Mouse (Mus musculus): ENCODE data around the gene Adcy5.

The Adcy5 gene

GRCm38 (mm10) chr16:35208796-35209195 is 54.1 kb downstream of the Adcy5 start:
- DNase-seq, result no peak

DNA sequence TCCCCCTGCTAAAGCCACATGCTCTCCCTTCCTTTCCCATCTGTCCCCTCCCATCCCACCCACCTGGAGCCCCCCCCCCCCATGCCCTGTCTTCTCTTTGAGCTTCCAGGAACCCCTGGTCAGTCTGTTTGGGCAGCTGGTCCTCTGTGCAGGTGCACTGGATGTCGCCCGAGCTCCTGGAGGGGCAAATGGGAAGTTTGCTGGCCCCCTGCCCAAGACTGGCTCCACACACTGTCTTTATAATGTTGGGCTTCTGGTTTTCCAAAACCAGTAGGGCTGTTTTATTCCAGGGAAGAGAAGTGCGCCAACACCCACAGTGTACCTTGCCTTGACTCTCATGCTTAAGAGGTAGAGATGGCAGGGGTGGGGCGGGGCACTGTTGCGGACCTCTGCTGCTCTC is 55.1 kb downstream of the Adcy5 start:
- no peak for DNase-seq

- no peak for DNase-seq
Measured at GRCm38 (mm10) chr16:35215047-35215446, 60.4 kb downstream of the Adcy5 start.

GRCm38 (mm10) chr16:35215498-35215897 is 60.8 kb downstream of the Adcy5 start:
- DNase-seq, result no peak

DNA sequence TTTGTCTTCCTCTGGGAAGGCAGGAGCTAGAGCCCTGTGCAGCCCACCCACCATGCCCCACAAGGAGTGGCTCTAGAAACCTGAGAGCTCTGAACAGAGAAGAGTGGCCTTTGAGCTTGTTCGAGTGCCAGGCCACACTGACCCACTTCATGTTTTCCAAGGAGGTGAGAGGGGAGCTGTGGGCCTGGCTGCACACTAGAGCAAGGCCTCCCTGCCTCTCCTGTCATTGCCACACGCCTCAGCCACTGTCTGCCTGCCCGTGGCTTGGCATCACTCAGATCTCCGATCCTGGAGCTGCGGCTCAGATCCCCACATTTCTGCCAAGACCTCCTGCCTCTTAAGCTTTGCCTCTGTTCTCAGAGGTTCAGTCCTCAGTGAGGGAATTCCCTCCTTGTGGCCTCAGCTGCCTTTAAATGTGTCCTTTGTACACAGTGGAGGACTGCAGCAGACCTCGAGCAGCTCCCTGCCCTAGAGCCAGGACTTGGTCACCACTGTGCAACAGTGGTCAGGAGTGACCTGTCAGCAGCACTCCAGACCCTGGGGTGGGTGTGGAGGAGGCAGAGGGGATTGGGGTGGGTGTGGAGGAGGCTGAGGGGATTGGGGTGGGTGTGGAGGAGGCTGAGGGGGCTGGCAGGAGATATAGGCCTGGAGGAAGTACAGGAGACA is 62.3 kb downstream of the Adcy5 start:
- DNase-seq, result no peak

DNA sequence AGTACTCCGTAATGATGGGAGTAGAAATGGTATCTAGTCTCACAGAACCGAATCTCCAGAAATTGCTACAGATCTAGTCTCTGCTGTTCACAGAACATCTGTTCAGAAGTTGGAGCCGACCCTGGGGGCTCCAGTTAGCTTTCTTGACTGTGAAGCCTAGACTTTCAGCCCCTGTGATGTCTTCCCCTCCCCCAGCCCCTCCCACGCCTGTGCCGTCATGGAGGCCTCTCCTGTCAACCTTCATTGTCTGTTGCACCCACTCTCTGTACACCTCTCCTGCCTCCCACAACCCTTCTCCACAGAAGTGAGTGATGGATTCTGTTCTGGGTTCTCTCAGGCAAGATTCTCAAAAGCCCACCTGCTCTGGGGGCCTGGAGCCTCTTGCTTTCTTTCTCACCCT is 65.7 kb downstream of the Adcy5 start:
- DNase-seq, result no peak

GRCm38 (mm10) chr16:35221581-35221980 is 66.9 kb downstream of the Adcy5 start:
- no peak for DNase-seq

- no peak for DNase-seq
Measured at GRCm38 (mm10) chr16:35223930-35224329, 69.3 kb downstream of the Adcy5 start.

- DNase-seq, result no peak
Measured at GRCm38 (mm10) chr16:35224716-35225115, 70.0 kb downstream of the Adcy5 start.

GRCm38 (mm10) chr16:35229582-35229981 is 74.9 kb downstream of the Adcy5 start:
- DNase-seq, result no peak

DNA sequence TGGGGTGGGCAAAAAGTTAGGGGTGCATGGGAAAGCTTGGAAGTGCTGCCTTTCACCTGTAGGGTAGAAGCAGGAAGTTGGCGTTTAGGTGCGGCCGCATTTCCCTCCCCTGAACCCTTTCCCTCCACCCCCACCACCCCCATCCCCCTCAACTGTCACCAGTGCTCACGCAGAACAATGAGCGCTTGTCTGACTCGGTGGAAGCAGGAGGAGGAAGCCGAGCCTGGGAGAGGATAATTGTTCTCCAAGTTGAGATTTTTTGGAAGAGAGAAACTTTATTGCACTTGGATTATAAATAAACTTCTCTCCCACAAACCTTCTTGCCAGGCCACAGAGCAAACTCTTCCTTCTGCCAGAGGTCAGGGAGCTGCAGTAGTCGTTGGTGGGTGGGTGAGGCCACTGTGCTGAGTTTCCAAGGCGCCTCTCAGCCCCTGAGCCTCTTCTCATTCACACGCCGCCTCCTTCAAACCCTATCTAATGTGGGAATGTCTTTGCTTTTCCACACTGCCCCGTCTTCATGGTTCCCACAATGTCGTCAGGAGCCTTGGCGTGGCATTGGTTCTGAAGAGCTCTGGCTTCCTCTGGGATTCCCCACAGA is 77.6 kb downstream of the Adcy5 start:
- no peak for DNase-seq

GRCm38 (mm10) chr16:35233329-35233728 is 78.7 kb downstream of the Adcy5 start:
- DNase-seq, result no peak

GRCm38 (mm10) chr16:35237091-35237490 is 82.4 kb downstream of the Adcy5 start:
- DNase-seq, result no peak

GRCm38 (mm10) chr16:35239318-35239965 is 84.8 kb downstream of the Adcy5 start:
- DNase-seq, result no peak

DNA sequence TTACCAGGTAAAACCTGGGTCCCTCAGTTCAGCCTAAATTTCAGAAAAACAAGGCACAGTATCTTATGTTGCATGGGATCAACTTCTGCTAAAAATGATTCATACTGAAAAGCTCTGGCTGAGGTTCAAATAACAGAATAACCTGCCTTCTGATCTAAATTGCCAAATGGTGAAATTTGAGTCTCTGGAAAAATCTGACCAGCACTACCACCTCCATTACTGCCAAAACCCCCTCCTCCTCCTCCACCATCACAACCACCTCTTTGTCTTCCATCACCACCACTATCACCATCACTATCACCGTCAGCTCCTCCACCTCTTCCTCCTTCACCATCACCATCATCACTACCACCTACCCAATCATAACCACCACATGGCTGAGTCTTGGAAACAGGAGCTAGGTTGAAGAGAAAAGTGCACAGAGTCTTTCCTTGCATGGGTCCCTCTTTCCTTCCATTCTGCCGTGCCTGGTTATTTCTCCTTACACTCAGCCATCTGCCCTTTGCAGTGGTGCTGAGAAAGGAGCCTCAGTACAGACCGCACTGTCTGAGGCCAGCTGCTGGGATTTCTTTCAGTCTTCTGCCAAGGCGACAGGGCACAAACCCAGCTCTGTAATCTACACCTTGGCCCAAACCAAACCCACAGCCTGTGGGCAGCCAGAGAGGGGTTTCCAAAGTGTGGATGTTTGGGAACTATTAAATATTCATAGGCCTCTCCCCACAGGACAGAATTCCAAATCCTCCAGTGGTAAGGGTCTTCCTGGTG is 85.5 kb downstream of the Adcy5 start:
- DNase-seq, result no peak

DNA sequence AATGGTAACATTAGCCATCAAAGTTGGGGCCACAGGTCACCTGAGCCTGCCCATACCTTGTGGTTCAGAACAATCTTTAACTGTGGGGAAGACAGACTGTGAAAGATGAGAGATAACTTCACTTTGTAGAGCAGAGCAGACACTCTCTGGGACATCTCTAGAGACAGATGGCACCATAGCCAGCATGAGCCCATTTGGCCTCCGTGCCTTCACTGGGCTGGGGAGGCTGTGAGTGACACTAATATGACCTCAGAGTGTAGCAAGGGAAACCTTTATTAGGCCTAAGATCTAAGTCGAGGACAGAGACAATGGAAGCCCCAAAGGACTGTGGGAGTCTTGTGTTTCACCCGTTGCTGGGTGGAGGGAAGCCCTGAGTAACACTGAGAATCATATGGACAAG is 92.7 kb downstream of the Adcy5 start:
- no peak for DNase-seq

DNA sequence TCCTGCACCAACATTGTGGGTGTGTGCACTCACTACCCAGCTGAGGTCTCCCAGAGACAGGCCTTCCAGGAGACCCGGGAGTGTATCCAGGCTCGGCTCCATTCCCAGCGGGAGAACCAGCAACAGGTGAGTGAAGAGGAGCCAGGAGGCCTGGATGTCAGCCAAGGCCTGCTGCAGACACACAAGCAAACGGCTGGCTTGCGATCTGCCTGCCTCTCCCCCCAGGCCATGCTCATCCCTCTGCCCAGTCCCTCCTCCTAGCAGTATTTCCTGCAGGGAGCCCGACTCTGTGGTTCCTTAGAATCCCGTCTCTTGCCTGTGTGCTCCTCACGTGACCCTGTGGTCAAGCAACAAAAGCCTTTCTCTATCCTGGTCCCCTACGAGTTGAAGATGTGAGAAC is 94.1 kb downstream of the Adcy5 start:
- DNase-seq, result peak; percentile 35

GRCm38 (mm10) chr16:35249763-35250162 is 95.1 kb downstream of the Adcy5 start:
- DNase-seq, result no peak

DNA sequence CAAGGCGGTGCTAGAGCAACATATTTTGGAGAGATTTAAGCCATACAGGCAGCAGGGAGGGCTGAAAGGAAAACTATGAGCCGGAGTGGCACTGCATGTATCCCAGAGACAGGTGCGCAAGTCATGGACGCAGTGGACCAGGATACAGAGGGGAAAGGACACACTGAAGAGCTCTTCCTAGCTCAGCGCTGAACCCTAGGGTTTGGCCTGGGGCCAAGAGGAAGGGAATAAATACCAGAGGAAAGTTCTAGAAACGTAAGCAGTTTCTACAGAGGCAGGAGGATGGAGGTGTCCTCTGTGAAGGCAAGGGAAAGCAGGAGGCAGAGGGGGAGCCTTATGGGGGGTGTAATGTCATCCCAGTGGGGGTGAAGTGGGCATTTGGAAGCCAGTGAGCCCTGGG is 97.0 kb downstream of the Adcy5 start:
- no peak for DNase-seq

DNA sequence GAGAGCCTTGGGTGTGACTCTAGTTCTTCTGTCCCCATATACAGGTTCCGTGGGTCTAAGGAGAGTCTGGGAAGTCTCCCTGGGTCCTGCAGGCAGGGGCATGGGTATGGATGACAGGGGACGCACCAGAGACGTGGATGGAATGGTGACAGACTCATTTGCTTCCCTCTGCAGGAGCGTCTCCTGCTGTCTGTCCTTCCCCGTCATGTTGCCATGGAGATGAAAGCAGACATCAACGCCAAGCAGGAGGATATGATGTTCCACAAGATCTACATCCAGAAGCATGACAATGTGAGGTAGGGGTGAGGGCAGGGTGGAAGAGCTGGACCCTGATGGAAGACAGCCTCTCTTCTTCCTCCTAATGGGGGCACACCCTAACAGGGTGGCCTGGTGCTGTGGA is 98.3 kb downstream of the Adcy5 start:
- DNase-seq, result no peak

DNA sequence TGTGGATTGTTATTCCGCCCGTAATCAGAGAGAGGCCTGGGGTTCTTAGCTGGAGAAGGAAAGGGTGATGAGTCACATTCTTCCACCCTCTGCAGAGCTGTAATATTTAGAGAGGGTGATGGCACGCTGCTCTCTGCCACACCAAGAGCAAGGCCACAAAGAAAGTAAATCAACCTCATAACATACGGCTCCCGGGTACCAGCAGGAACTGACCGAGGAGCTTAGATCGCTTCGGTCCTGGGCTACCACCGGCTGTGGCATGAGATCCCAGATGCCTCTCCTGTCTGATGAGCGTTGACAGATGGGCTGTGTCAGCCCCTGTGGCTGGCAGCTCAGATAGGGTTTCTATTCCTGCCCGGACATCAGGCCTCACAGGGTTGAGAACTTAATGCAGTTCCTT is 101.3 kb downstream of the Adcy5 start:
- DNase-seq, result no peak

- DNase-seq, result peak; percentile 90
Measured at GRCm38 (mm10) chr16:35270353-35270934, 115.8 kb downstream of the Adcy5 start.

DNA sequence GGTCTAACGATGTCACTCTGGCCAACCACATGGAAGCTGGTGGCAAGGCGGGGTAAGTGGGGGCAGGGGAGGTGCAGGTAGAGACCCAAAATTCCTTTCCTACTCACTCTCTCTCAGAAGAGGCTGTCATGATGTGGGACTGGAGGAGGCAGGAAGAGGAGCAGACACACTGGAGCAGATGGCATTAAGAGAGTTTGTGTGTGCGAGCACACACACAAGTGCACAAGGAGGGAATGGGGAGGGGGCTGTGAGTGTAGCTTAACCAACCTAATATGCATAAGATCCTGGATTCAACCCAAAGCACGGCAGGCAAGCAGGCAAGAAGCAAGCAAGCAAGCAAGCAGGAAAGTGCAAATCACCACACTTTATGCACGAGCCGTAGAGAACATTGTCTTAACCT is 116.3 kb downstream of the Adcy5 start:
- DNase-seq, result no peak
